Mouse (Mus musculus) C2C12 (cell line): ENCODE results near the gene Clmp. TPM values are rescaled to one million over a fixed set of nuclear protein-coding genes. Genes with fewer than 3 reads are reported as not detected.

Experiments used
- H3K27me3 ChIP-seq: one replicate; pipeline ENCODE4 v1.6.1; 2011; ENCODE audit not compliant: control insufficient read depth, insufficient read depth, insufficient read length
- H3K36me3 ChIP-seq: one replicate; pipeline ENCODE4 v1.6.1; 2011; ENCODE audit not compliant: control insufficient read depth, insufficient read depth
- H3K4me3 ChIP-seq: one replicate; pipeline ENCODE4 v1.5.1; 2011; ENCODE audit warnings: mild to moderate bottlenecking, control low read depth; ENCODE audit not compliant: poor library complexity, insufficient read depth, severe bottlenecking
- H3K79me2 ChIP-seq: one replicate; pipeline ENCODE4 v1.6.1; 2011; ENCODE audit not compliant: control insufficient read depth, insufficient read depth
- H3K79me3 ChIP-seq: one replicate; pipeline ENCODE4 v1.6.1; 2011; ENCODE audit warnings: low read depth, control low read depth
- H3ac ChIP-seq: one replicate; pipeline ENCODE3; 2011; ENCODE audit warnings: low read depth; ENCODE audit not compliant: control insufficient read depth, insufficient read length
- CEBPB ChIP-seq: IDR thresholded peaks from one replicate; pipeline ENCODE4 v1.6.1; 2011; ENCODE audit warnings: low read depth, mild to moderate bottlenecking, control low read depth, moderate library complexity
- CTCF ChIP-seq: IDR thresholded peaks from one replicate; pipeline ENCODE4 v1.5.1; 2011; ENCODE audit not compliant: control insufficient read depth, insufficient read depth, insufficient read length
- FOSL1 ChIP-seq: IDR thresholded peaks from one replicate; pipeline ENCODE4 v1.8.0; 2011; ENCODE audit warnings: mild to moderate bottlenecking, low read length; ENCODE audit not compliant: poor library complexity, insufficient read depth, severe bottlenecking
- MAX ChIP-seq: IDR thresholded peaks from one replicate; pipeline ENCODE4 v1.6.1; 2011; ENCODE audit warnings: mild to moderate bottlenecking, control low read depth
- MYOD1 ChIP-seq: IDR thresholded peaks from one replicate; pipeline ENCODE4 v1.6.1; 2011; ENCODE audit warnings: low read depth; ENCODE audit not compliant: control insufficient read depth, insufficient read length
- MYOG ChIP-seq: IDR thresholded peaks from one replicate; pipeline ENCODE4 v1.6.1; 2011; ENCODE audit not compliant: control insufficient read depth, insufficient read length; ENCODE audit errors: extremely low read depth
- USF1 ChIP-seq: IDR thresholded peaks from one replicate; pipeline ENCODE4 v1.6.1; 2011; ENCODE audit warnings: low read depth, mild to moderate bottlenecking, control low read depth, moderate library complexity
- polyA plus RNA-seq: library from polyadenylated mRNA; unstranded; fragments of >200 nt; fragmentation: generic; extraction: Trizol; gene quantifications from one replicate; pipeline ENCODE4 v1.2.1, GENCODE M21; 2012; ENCODE audit warnings: missing spikeins

Gene Clmp
- polyA plus RNA-seq, 1 experiment, result 13.6 TPM

DNA sequence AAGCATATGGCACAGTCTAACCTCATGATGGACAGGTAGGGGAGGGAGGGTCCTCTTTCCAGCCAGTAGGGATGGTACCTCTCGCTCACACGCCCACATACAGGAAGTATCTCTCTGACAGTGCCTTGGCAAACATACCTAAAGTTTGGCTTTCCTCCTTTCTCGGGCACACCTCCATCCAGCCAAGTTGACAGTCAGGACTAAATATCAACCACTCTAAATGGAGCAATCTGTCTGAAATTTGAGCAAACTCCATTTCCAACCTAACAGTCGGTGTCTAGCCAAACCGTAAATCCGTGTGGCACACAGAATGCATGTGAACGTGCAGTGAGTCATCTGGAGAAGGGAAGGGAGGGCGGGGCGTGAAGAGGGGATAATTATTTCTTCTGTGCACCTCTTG, 61.0 kb downstream of the Clmp start:
- Histone ChIP-seq H3ac (peak overlapping the region; percentile 14), H3K79me2 (peaks cover 4% of the 10 kb centered on the region), H3K36me3 (no peaks in the 10 kb centered on the region), H3K79me3 (peaks cover 2% of the 10 kb centered on the region), H3K4me3 (no peak overlapping the region), H3K27me3 (no peaks in the 10 kb centered on the region)
- no peak for TF ChIP-seq CEBPB
- no peak for TF ChIP-seq CTCF
- TF ChIP-seq MAX, result peak; percentile 18
- TF ChIP-seq USF1, result no peak

DNA sequence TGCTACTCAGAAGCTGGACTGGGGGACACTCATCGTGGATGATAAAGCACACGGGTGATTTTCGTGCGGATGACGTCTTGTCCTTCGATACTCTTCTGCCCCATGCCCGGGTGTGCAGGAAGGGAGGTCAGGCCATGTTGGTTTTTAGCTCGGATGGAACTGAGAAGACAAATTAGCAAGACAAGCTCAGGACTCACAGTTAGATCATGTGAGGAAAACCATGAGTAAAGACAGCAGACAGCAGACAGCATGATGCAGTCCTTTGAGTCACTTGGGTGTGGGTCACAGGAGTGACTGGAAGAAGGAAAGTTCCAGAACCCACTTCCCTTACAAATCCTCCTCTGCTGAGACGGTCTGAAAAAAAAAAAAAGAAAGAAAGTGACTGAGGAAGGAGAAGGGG, 61.5 kb downstream of the Clmp start:
- no peaks in the 10 kb centered on the region for H3K36me3 ChIP-seq

DNA sequence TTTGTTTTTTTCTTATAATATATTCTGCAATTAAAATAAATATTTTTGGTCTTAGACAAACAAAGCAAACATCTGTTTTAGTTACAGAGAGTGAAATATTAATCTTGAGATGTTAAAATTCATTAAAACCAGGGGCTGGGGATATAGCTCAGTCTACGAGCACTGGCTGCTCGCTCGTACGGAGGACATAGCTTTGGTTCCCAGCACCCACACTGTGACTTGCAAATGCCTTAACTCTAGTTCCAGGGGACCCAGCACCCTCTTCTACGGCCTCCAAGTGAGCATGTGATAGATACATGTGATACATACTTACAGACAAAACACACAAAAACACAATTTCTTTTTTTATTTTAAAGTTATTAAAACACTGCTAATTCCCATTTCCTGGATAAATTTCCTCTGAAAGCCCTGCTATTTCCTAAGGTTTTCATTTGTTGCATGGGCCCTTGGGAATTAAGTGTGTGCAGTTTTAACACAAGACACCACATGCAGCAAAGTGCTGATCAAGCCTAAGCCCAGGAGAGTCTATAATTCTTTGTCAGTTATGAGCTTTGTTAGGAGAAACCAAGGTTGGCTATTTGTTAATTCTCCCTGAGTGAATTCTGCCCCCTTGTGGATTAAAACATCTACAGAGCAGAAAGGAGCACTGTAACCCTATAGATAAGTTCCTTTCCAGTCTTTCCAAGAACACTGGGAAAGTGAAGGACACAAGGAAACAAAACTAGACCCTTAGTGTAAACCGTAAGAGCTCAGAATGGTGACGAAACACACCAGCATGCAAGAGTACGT, 64.3 kb downstream of the Clmp start:
- H3K27me3 ChIP-seq, result no peaks in the 10 kb centered on the region

More for the DNA sequence above, 61.5 kb downstream of the Clmp start:
- Histone ChIP-seq H3K27me3 (no peaks in the 10 kb centered on the region), H3K79me2 (peaks cover 4% of the 10 kb centered on the region), H3K4me3 (no peak overlapping the region), H3K79me3 (peaks cover 2% of the 10 kb centered on the region), H3ac (no peak overlapping the region)
- TF ChIP-seq MAX, result no peak
- peak; percentile 62 for TF ChIP-seq USF1

DNA sequence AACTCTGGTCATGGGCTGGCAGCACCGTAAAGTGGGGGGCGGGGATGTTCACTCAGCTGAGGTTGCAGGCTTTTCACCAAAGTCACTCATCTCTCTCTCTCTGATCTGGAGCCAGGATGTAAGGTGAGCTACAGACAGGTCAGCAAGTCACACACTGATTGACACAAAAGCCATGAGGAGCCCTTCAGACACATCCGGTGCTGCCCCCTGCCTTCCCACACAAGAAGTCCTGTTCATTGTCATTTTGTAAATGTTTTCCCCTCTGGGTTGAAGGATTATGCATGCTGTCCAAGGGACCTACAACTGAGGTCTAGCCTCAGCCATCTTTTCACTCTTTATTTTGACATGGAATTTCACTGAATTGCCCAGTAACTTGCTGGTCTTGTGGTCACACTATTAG, 66.0 kb downstream of the Clmp start:
- Histone ChIP-seq H3K27me3 (no peaks in the 10 kb centered on the region), H3K79me2 (peaks cover 4% of the 10 kb centered on the region), H3ac (no peak overlapping the region), H3K36me3 (no peaks in the 10 kb centered on the region), H3K4me3 (no peak overlapping the region), H3K79me3 (no peaks in the 10 kb centered on the region)
- no peak for TF ChIP-seq CEBPB
- no peak for TF ChIP-seq MAX
- no peak for TF ChIP-seq USF1
- no peak for TF ChIP-seq MYOG
- no peak for TF ChIP-seq CTCF
- TF ChIP-seq MYOD1, result no peak
- TF ChIP-seq FOSL1, result no peak

More for the DNA sequence above, 64.3 kb downstream of the Clmp start:
- H3K79me2 ChIP-seq, result peaks cover 4% of the 10 kb centered on the region
- H3ac ChIP-seq, result no peak overlapping the region
- no peaks in the 10 kb centered on the region for H3K36me3 ChIP-seq
- peaks cover 2% of the 10 kb centered on the region for H3K79me3 ChIP-seq
- H3K4me3 ChIP-seq, result no peak overlapping the region
- no peak for TF ChIP-seq CEBPB
- no peak for TF ChIP-seq FOSL1
- TF ChIP-seq MYOG, result no peak
- TF ChIP-seq MAX, result no peak
- TF ChIP-seq USF1, result no peak
- no peak for TF ChIP-seq MYOD1
- TF ChIP-seq CTCF, result no peak

- Histone ChIP-seq H3K4me3 (no peak overlapping the region), H3K27me3 (no peaks in the 10 kb centered on the region), H3K79me2 (no peaks in the 10 kb centered on the region), H3ac (no peak overlapping the region), H3K79me3 (no peaks in the 10 kb centered on the region), H3K36me3 (peaks cover 2% of the 10 kb centered on the region)
- TF ChIP-seq CTCF (no peak), FOSL1 (no peak), MYOG (no peak)
Observed at GRCm38 (mm10) chr9:40756401-40756800, 70.6 kb downstream of the Clmp start.

DNA sequence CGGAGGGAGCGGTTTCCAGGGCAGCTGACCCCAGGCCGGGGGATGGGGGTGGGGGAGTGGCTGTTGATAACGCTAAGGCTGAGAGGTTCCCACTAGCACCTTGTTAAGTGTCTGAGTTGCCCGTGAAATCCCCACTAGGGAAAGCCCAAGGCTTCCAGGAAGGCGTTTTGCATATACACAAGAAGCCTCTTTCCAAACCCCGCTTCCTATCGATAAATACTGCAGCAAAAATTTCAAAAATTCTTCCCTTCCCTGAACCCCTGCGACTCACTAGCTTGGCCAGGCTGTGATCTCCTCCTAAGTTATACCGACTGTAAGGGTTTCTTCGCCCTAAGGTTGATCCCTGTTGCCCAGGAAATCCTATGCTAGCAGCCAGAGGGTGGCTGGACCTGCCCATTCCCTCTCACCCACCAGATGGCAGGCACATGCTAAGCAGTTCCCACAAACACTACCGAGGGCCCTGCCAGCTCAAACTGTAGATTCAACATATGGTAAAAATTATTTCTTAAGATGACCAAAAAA, 71.4 kb downstream of the Clmp start:
- no peaks in the 10 kb centered on the region for H3K79me3 ChIP-seq
- no peaks in the 10 kb centered on the region for H3K27me3 ChIP-seq
- no peaks in the 10 kb centered on the region for H3K79me2 ChIP-seq
- H3ac ChIP-seq, result no peak overlapping the region
- no peak for TF ChIP-seq FOSL1
- TF ChIP-seq USF1, result no peak
- no peak for TF ChIP-seq MAX
- TF ChIP-seq CTCF, result no peak
- TF ChIP-seq MYOD1, result no peak
- no peak for TF ChIP-seq MYOG
- no peak for TF ChIP-seq CEBPB
- H3K4me3 ChIP-seq, result no peak overlapping the region
- peaks cover 2% of the 10 kb centered on the region for H3K36me3 ChIP-seq
